Mouse (Mus musculus) embryo, embryonic 10 days (tissue): ENCODE data around the gene Stim2.

Experiments used
- DNase-seq: peaks from one replicate; pipeline ENCODE4 v3.0.0-alpha.2; 2015; ENCODE audit warnings: low spot score

The Stim2 gene

GRCm38 (mm10) chr5:54049145-54049733, 50.9 kb downstream of the Stim2 start:
- peak; percentile 47 for DNase-seq

GRCm38 (mm10) chr5:54049940-54050339, 51.6 kb downstream of the Stim2 start:
- DNase-seq: no peak

GRCm38 (mm10) chr5:54051056-54051455, 52.8 kb downstream of the Stim2 start:
- peak; percentile 21 for DNase-seq

- no peak for DNase-seq
These were observed 53.9 kb downstream of the Stim2 start for GRCm38 (mm10) chr5:54052205-54052604.

- DNase-seq: no peak
These were observed 55.5 kb downstream of the Stim2 start for GRCm38 (mm10) chr5:54053673-54054366.

GRCm38 (mm10) chr5:54056266-54056665, 58.0 kb downstream of the Stim2 start:
- DNase-seq: no peak

- DNase-seq: no peak
These were observed 61.7 kb downstream of the Stim2 start for GRCm38 (mm10) chr5:54059998-54060397.

GRCm38 (mm10) chr5:54062079-54062478, 63.8 kb downstream of the Stim2 start:
- DNase-seq: no peak

- DNase-seq: no peak
These were observed 69.3 kb downstream of the Stim2 start for GRCm38 (mm10) chr5:54067591-54067990.

GRCm38 (mm10) chr5:54070549-54070948, 72.2 kb downstream of the Stim2 start:
- no peak for DNase-seq

- DNase-seq: no peak
These were observed 73.0 kb downstream of the Stim2 start for GRCm38 (mm10) chr5:54071288-54071687.

GRCm38 (mm10) chr5:54071705-54072104, 73.4 kb downstream of the Stim2 start:
- no peak for DNase-seq

GRCm38 (mm10) chr5:54073291-54073690, 75.0 kb downstream of the Stim2 start:
- DNase-seq: no peak

GRCm38 (mm10) chr5:54079997-54080396, 81.7 kb downstream of the Stim2 start:
- DNase-seq: no peak

- DNase-seq: no peak
These were observed 89.6 kb downstream of the Stim2 start for GRCm38 (mm10) chr5:54087912-54088311.

- no peak for DNase-seq
These were observed 99.9 kb downstream of the Stim2 start for GRCm38 (mm10) chr5:54098219-54098618.

GRCm38 (mm10) chr5:54100916-54101315, 102.6 kb downstream of the Stim2 start:
- DNase-seq: no peak

- DNase-seq: no peak
These were observed 103.0 kb downstream of the Stim2 start for GRCm38 (mm10) chr5:54101318-54101717.

GRCm38 (mm10) chr5:54101960-54102359, 103.7 kb downstream of the Stim2 start:
- no peak for DNase-seq

GRCm38 (mm10) chr5:54106669-54107068, 108.4 kb downstream of the Stim2 start:
- DNase-seq: no peak

- DNase-seq: no peak
These were observed 108.8 kb downstream of the Stim2 start for GRCm38 (mm10) chr5:54107069-54107468.

- no peak for DNase-seq
These were observed 110.8 kb downstream of the Stim2 start for GRCm38 (mm10) chr5:54109096-54109495.

- DNase-seq: no peak
These were observed 112.5 kb downstream of the Stim2 start for GRCm38 (mm10) chr5:54110789-54111188.

- peak; percentile 67 for DNase-seq
These were observed 115.0 kb downstream of the Stim2 start for GRCm38 (mm10) chr5:54113284-54113683.
